Comparison of ENCODE assay signal across 16 mouse cellular contexts in genomic region chr3:67782177-67782576, GRCm38 (mm10).
"Had no signal": no experiment of that assay in that cellular context is flagged by ENCODE, and none has a peak within 500 bp of the region (broad histone marks: within the 10 kb centered on the region; RNA-seq: fewer than 3 reads in every experiment).

No protein-coding gene starts in this region.

- H3K27me3 ChIP-seq: neural tube, embryonic 13.5 days; neural tube, embryonic 15.5 days; stomach, embryonic 15.5 days had no signal

- H3K4me2 ChIP-seq: neural tube, embryonic 13.5 days; neural tube, embryonic 15.5 days; stomach, embryonic 15.5 days had no signal

- H3K4me3 ChIP-seq: neural tube, embryonic 13.5 days; neural tube, embryonic 15.5 days; stomach, embryonic 15.5 days had no signal

- DNase-seq: retina, postnatal 1 day; right cerebral cortex, adult 18-20 months; right cerebral cortex, postnatal 14 days; right cerebral cortex, postnatal 25 days; right cerebral cortex, postnatal 4 days; spleen, adult 18-20 months; thymus, adult 18-20 months; thymus, adult 2 months; thymus, postnatal 14 days; thymus, postnatal 25 days; thymus, postnatal 36 days; thymus, postnatal 4 days had no signal

- H3K4me1 ChIP-seq: neural tube, embryonic 13.5 days; neural tube, embryonic 15.5 days; stomach, embryonic 15.5 days had no signal

- H3K36me3 ChIP-seq: neural tube, embryonic 13.5 days; neural tube, embryonic 15.5 days; stomach, embryonic 15.5 days had no signal

- H3K9ac ChIP-seq: neural tube, embryonic 13.5 days; neural tube, embryonic 15.5 days; stomach, embryonic 15.5 days had no signal

- H3K9me3 ChIP-seq: neural tube, embryonic 13.5 days; neural tube, embryonic 15.5 days; stomach, embryonic 15.5 days had no signal

- H3K27ac ChIP-seq: neural tube, embryonic 13.5 days; neural tube, embryonic 15.5 days; stomach, embryonic 15.5 days; stomach, postnatal 0 days had no signal
